Mouse (Mus musculus): ENCODE data around the gene Ankrd10. TPM values are rescaled to one million over a fixed set of nuclear protein-coding genes. Genes with fewer than 3 reads are reported as not detected.

Ankrd10 gene
- total RNA-seq, 1 experiment from 2014 or later = 48.7 TPM

- ATAC-seq (replicated peaks; ENCODE audit: insufficient number of reproducible peaks, low FRiP score, low TSS enrichment, poor library complexity, severe bottlenecking) = no peak
Observed at GRCm38 (mm10) chr8:11618063-11618462, 17.5 kb downstream of the Ankrd10 start.

- ATAC-seq (replicated peaks; ENCODE audit: insufficient number of reproducible peaks, low FRiP score, low TSS enrichment, poor library complexity, severe bottlenecking) = peak; percentile 66; the same call in 1 of the 2 replicates
Observed at GRCm38 (mm10) chr8:11616294-11616693, 19.3 kb downstream of the Ankrd10 start.

- no peak for ATAC-seq (replicated peaks; ENCODE audit: insufficient number of reproducible peaks, low FRiP score, low TSS enrichment, poor library complexity, severe bottlenecking)
Observed at GRCm38 (mm10) chr8:11614126-11614835, 21.3 kb downstream of the Ankrd10 start.

DNA sequence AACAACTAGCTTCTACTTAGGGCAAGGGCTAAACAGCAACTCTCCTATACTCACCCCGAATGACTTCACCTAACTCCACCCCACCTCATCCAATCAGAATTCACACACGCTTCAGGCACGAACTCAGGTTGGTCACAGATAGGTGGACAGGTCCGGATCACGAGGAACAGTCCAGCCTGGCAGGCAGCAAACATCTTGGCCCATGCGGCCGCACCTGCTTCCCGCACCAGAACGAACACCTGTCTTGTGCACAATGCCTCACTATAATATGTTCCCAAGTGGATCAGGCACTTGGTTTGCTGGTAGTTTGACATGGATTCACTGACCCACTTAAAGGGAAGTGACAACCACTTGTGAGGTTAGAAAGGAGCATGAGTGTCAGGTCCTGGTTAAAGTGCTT, 26.7 kb downstream of the Ankrd10 start:
- no peak for ATAC-seq (replicated peaks; ENCODE audit: insufficient number of reproducible peaks, low FRiP score, low TSS enrichment, poor library complexity, severe bottlenecking)

- ATAC-seq (replicated peaks; ENCODE audit: insufficient number of reproducible peaks, low FRiP score, low TSS enrichment, poor library complexity, severe bottlenecking) = peak; percentile 85
Observed at GRCm38 (mm10) chr8:11602006-11602680, 33.4 kb downstream of the Ankrd10 start.

- no peak for ATAC-seq (replicated peaks; ENCODE audit: insufficient number of reproducible peaks, low FRiP score, low TSS enrichment, poor library complexity, severe bottlenecking)
Observed at GRCm38 (mm10) chr8:11600301-11600951, 35.1 kb downstream of the Ankrd10 start.

DNA sequence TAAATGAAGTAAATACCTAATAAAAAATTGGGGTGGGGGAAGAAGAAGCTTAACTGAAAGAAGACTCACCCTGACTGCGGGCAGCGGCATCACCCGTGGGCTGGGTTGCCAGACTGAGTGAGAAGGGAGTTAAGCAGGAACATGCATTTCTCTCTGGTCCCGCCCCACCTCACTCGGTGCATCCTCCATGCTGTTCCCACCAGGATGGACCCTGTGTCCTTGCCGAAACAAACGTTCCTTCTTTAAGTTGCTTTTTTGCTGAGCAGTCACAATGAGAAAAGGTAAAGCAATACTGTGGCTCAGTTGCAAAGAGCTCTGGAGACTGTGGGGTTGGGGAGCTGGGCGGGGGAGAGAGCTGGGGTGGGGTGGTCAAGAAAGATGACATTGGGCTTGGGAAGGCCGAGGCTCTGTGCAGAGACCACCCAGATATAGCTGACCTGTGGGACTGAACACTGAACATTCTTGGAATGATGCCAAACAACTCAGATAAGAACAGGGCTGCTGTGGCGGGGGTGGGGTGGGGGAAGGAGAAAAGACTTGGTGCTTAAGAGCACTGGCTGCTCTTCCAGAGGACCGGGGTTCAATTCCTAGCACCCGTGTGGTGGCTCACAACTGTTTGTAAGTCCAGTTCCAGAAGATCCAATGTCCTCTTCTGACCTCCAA, 42.2 kb downstream of the Ankrd10 start:
- no peak for ATAC-seq (replicated peaks; ENCODE audit: insufficient number of reproducible peaks, low FRiP score, low TSS enrichment, poor library complexity, severe bottlenecking)

GRCm38 (mm10) chr8:11592296-11592695, 43.3 kb downstream of the Ankrd10 start:
- no peak for ATAC-seq (replicated peaks; ENCODE audit: insufficient number of reproducible peaks, low FRiP score, low TSS enrichment, poor library complexity, severe bottlenecking)

- no peak for ATAC-seq (replicated peaks; ENCODE audit: insufficient number of reproducible peaks, low FRiP score, low TSS enrichment, poor library complexity, severe bottlenecking)
Observed at GRCm38 (mm10) chr8:11591837-11592236, 43.7 kb downstream of the Ankrd10 start.

GRCm38 (mm10) chr8:11586374-11586745, 49.2 kb downstream of the Ankrd10 start:
- ATAC-seq (replicated peaks; ENCODE audit: insufficient number of reproducible peaks, low FRiP score, low TSS enrichment, poor library complexity, severe bottlenecking) = no peak

- ATAC-seq (replicated peaks; ENCODE audit: insufficient number of reproducible peaks, low FRiP score, low TSS enrichment, poor library complexity, severe bottlenecking) = no peak
Observed at GRCm38 (mm10) chr8:11585513-11586373, 49.8 kb downstream of the Ankrd10 start.

GRCm38 (mm10) chr8:11575604-11576384, 59.8 kb downstream of the Ankrd10 start:
- ATAC-seq (replicated peaks; ENCODE audit: insufficient number of reproducible peaks, low FRiP score, low TSS enrichment, poor library complexity, severe bottlenecking) = no peak

DNA sequence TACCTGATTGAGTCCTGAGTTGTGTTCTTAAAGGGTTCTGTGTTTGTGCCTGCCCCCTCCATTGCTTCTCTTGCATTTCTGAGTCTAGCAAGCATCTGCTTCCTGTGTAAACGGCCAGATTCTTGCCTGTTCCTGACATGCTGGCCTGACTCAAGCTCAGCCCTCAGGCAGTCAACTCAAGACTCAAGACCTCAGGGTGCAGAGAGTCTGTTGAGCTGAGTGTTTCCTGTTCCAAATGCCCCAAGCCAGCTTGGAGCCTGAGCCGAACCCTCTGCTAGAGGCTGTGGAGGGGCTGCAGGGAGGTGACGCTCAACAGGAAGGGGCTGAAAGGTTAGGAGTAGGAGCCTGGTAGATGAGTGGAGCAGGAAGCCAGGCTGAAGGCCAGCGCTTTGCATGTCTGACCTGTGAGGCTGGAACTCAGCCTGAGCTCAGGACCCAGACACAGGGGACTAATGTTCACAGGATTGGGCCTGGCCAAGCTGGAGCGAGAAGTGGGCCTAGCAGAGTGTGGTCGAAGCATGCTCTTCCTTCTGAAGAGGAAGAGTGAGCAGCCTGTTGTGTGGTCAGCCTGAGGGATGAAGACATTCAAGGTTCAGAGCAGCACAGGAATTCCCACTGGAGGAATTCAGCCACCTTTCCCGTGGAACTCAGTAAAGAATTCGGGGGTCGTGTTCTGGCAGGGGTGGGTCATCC, 60.5 kb downstream of the Ankrd10 start:
- 0 out of 2 replicates have a peak, but pooled peaks have one; percentile 35 for ATAC-seq (replicated peaks; ENCODE audit: insufficient number of reproducible peaks, low FRiP score, low TSS enrichment, poor library complexity, severe bottlenecking)

- no peak for ATAC-seq (replicated peaks; ENCODE audit: insufficient number of reproducible peaks, low FRiP score, low TSS enrichment, poor library complexity, severe bottlenecking)
Observed at GRCm38 (mm10) chr8:11572428-11572827, 63.1 kb downstream of the Ankrd10 start.

DNA sequence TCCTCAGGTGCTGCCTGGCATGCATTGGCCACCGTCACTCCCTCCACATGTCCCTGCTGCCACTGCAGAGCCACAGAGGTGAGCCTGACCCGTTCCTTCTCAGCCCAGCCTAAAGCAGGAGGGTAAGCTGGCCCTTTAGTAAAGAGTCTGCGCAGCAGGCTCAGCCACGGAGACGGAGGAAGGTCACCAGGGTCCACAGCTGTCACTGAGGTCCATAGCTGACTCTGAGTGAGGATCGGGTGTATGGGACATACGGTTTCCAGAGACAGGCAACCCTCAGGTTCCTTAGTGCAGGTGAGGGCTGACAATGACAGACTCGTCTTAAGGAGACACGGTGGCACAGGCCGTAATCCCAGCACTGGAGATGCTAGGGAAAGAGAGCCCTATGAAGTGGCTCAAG, 63.6 kb downstream of the Ankrd10 start:
- 0 out of 2 replicates have a peak, but pooled peaks have one; percentile 25 for ATAC-seq (replicated peaks; ENCODE audit: insufficient number of reproducible peaks, low FRiP score, low TSS enrichment, poor library complexity, severe bottlenecking)

DNA sequence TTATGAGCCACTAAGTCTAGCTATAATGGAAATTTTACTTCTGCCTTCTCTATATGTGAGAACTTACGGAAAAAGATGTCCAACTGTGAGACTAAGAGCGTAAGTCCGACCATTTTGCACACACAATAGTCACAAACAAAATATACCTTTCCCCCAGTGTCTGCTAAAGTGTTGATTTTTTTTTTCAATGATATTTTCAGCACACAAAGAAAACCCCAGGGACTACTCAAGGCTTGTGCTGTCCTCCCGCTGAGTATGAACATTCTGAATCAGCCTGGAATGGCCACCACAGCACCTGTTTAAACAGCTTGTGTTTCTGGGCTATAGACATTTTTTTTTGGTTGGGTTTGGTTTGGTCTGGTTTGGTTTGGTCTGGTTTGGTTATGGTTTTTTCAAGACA, 64.8 kb downstream of the Ankrd10 start:
- no peak for ATAC-seq (replicated peaks; ENCODE audit: insufficient number of reproducible peaks, low FRiP score, low TSS enrichment, poor library complexity, severe bottlenecking)
